Mouse (Mus musculus): Measurements from ENCODE around the gene Gstp1. TPM values are rescaled to one million over a fixed set of nuclear protein-coding genes. Genes with fewer than 3 reads are reported as not detected.

Gene Gstp1
- polyA plus RNA-seq, 1 experiment from 2014 or later: 1,107 TPM

DNA sequence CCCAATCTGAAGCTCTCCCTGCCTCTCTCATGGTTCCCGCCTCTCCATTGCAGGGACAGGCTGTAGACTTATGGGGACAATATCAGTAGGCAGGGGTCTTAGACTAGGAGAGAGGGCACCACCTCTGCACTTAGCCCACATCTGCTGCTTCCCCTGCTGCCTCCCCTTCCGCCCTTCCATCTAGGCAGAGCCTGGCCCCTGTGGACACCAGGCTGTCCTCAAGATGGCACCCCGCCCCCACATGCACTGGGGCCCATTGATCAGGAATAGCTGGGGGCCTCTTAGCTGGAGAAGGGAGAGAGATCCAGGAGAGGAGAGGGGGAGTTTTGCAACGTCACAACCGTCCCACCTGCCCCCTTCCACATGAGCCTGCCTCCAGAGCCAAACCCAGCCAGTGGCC lies 45.4 kb downstream of the Gstp1 start, which contains the start of gene Tbx10:
Gene Tbx10 (plus strand): TSS at position 337 of the 400 bp plus-strand sequence.
- H3K9me3 ChIP-seq (ENCODE audit: control insufficient read depth, low read length): no peaks in the 10 kb centered on the region
- no peaks in the 10 kb centered on the region; the same call in 1 of the 2 replicates for H3K36me3 ChIP-seq (ENCODE audit: control insufficient read depth, insufficient read depth, low read length)
- 64% methylated on average over 5 of the region's 5 CpGs for WGBS
- H3K27ac ChIP-seq (ENCODE audit: low read length): no peak within 1 kb of the TSS
- no peaks in the 10 kb centered on the region for H3K27me3 ChIP-seq (replicated peaks; ENCODE audit: control insufficient read depth, insufficient read depth, low read length)
- peaks cover 6% of the 10 kb centered on the region for H3K4me1 ChIP-seq (ENCODE audit: control insufficient read depth, insufficient read depth, low read length)
- no peak within 1 kb of the TSS for H3K4me2 ChIP-seq (ENCODE audit: low read depth, low read length)
- no peak for ATAC-seq
- peak within 1 kb of the TSS; percentile 38; the same call in 1 of the 2 replicates for H3K9ac ChIP-seq (ENCODE audit: low read depth, low read length)
- no peak within 1 kb of the TSS for H3K4me3 ChIP-seq (ENCODE audit: low read length)

DNA sequence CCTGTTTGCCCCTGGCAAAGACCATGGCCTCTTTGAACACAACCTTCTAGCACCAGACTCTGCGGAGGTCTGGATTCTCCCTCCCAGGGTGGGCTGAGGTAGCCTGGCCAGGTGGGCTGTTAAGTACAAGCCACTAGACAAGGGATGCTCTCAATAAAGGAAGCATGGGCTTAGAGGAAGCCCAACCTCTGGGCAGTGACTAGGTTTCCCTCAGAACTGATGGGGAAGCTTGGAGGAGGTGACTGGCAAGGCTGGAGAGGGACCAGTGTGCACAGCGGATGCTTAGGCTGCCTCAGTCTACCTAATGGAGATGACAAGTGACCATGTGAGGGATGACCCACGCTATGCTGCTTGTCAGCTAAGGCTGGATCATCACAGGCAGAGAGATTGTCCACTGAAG lies 45.8 kb downstream of the Gstp1 start:
- Histone ChIP-seq H3K36me3 (ENCODE audit: control insufficient read depth, insufficient read depth, low read length) (no peaks in the 10 kb centered on the region; the same call in 1 of the 2 replicates), H3K27ac (ENCODE audit: low read length) (no peak overlapping the region), H3K4me3 (ENCODE audit: low read length) (no peak overlapping the region), H3K9ac (ENCODE audit: low read depth, low read length) (no peak overlapping the region), H3K27me3 (replicated peaks; ENCODE audit: control insufficient read depth, insufficient read depth, low read length) (no peaks in the 10 kb centered on the region), H3K4me2 (ENCODE audit: low read depth, low read length) (no peak overlapping the region), H3K9me3 (ENCODE audit: control insufficient read depth, low read length) (no peaks in the 10 kb centered on the region), H3K4me1 (ENCODE audit: control insufficient read depth, insufficient read depth, low read length) (peaks cover 10% of the 10 kb centered on the region)
- 84% methylated on average over 3 of the region's 3 CpGs for WGBS
- ATAC-seq: no peak

GRCm38 (mm10) chr19:3991562-3991961 lies 46.2 kb downstream of the Gstp1 start:
- peaks cover 14% of the 10 kb centered on the region for H3K4me1 ChIP-seq (ENCODE audit: control insufficient read depth, insufficient read depth, low read length)
- no peak overlapping the region for H3K9ac ChIP-seq (ENCODE audit: low read depth, low read length)
- no peaks in the 10 kb centered on the region; the same call in 1 of the 2 replicates for H3K36me3 ChIP-seq (ENCODE audit: control insufficient read depth, insufficient read depth, low read length)
- WGBS: 94% methylated on average over 3 of the region's 3 CpGs
- no peak overlapping the region for H3K4me2 ChIP-seq (ENCODE audit: low read depth, low read length)
- no peak overlapping the region for H3K4me3 ChIP-seq (ENCODE audit: low read length)
- no peak for ATAC-seq
- H3K9me3 ChIP-seq (ENCODE audit: control insufficient read depth, low read length): no peaks in the 10 kb centered on the region
- H3K27ac ChIP-seq (ENCODE audit: low read length): no peak overlapping the region
- H3K27me3 ChIP-seq (replicated peaks; ENCODE audit: control insufficient read depth, insufficient read depth, low read length): no peaks in the 10 kb centered on the region

GRCm38 (mm10) chr19:3990804-3991203 lies 47.0 kb downstream of the Gstp1 start:
- no peaks in the 10 kb centered on the region; the same call in 1 of the 2 replicates for H3K36me3 ChIP-seq (ENCODE audit: control insufficient read depth, insufficient read depth, low read length)
- H3K9me3 ChIP-seq (ENCODE audit: control insufficient read depth, low read length): no peaks in the 10 kb centered on the region
- H3K4me2 ChIP-seq (ENCODE audit: low read depth, low read length): no peak overlapping the region
- H3K9ac ChIP-seq (ENCODE audit: low read depth, low read length): no peak overlapping the region
- no peak overlapping the region for H3K27ac ChIP-seq (ENCODE audit: low read length)
- no peaks in the 10 kb centered on the region for H3K27me3 ChIP-seq (replicated peaks; ENCODE audit: control insufficient read depth, insufficient read depth, low read length)
- H3K4me3 ChIP-seq (ENCODE audit: low read length): no peak overlapping the region
- 42% methylated on average over 6 of the region's 6 CpGs for WGBS
- H3K4me1 ChIP-seq (ENCODE audit: control insufficient read depth, insufficient read depth, low read length): peaks cover 22% of the 10 kb centered on the region
- ATAC-seq: no peak

DNA sequence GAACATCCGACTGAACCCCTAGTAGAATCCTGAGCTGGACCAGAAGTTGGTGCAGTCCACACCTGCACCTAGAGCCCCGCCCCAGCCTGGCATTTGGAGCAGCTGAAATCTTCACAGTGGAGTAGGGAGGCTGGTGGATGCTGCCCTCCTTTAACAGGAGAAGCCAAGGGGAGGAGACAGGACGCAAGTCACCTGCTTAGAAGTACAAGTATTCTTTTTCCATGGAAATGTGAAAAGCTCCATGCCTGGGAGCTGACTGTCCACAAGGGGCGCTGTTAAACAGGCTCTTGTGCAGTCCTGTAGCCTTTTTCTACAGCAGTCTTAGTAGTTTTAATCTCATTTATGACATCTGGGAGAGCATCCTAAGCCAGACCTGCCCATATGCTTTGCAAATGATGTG lies 49.0 kb downstream of the Gstp1 start:
- no peaks in the 10 kb centered on the region for H3K9me3 ChIP-seq (ENCODE audit: control insufficient read depth, low read length)
- no peak for ATAC-seq
- no peak overlapping the region for H3K4me2 ChIP-seq (ENCODE audit: low read depth, low read length)
- peaks cover 24% of the 10 kb centered on the region for H3K4me1 ChIP-seq (ENCODE audit: control insufficient read depth, insufficient read depth, low read length)
- H3K27ac ChIP-seq (ENCODE audit: low read length): no peak overlapping the region
- no peak overlapping the region for H3K4me3 ChIP-seq (ENCODE audit: low read length)
- no peaks in the 10 kb centered on the region; the same call in 1 of the 2 replicates for H3K36me3 ChIP-seq (ENCODE audit: control insufficient read depth, insufficient read depth, low read length)
- no peaks in the 10 kb centered on the region for H3K27me3 ChIP-seq (replicated peaks; ENCODE audit: control insufficient read depth, insufficient read depth, low read length)
- no peak overlapping the region for H3K9ac ChIP-seq (ENCODE audit: low read depth, low read length)
- WGBS: 91% methylated on average over 4 of the region's 4 CpGs

GRCm38 (mm10) chr19:3988066-3988465 lies 49.7 kb downstream of the Gstp1 start:
- ATAC-seq: no peak
- Histone ChIP-seq H3K9ac (ENCODE audit: low read depth, low read length) (no peak overlapping the region), H3K27ac (ENCODE audit: low read length) (no peak overlapping the region), H3K9me3 (ENCODE audit: control insufficient read depth, low read length) (no peaks in the 10 kb centered on the region), H3K27me3 (replicated peaks; ENCODE audit: control insufficient read depth, insufficient read depth, low read length) (no peaks in the 10 kb centered on the region), H3K4me3 (ENCODE audit: low read length) (no peak overlapping the region), H3K4me1 (ENCODE audit: control insufficient read depth, insufficient read depth, low read length) (peaks cover 24% of the 10 kb centered on the region), H3K4me2 (ENCODE audit: low read depth, low read length) (no peak overlapping the region), H3K36me3 (ENCODE audit: control insufficient read depth, insufficient read depth, low read length) (no peaks in the 10 kb centered on the region; the same call in 1 of the 2 replicates)
- WGBS: 87% methylated on average over 14 of the region's 14 CpGs

- H3K4me3 ChIP-seq (ENCODE audit: low read length): peak within 1 kb of the TSS; percentile 32
- 8% methylated on average over 8 of the region's 8 CpGs for WGBS
- H3K9me3 ChIP-seq (ENCODE audit: control insufficient read depth, low read length): no peaks in the 10 kb centered on the region
Measured at GRCm38 (mm10) chr19:3986334-3986733, 51.5 kb downstream of the Gstp1 start, which contains the start of gene Acy3. Acy3 (plus strand) TSS chr19:3986570.

More at GRCm38 (mm10) chr19:3986334-3986733, 51.5 kb downstream of the Gstp1 start, which contains the start of gene Acy3:
- H3K36me3 ChIP-seq (ENCODE audit: control insufficient read depth, insufficient read depth, low read length): no peaks in the 10 kb centered on the region; the same call in 1 of the 2 replicates
- peak within 1 kb of the TSS; percentile 30 for H3K4me2 ChIP-seq (ENCODE audit: low read depth, low read length)
- peaks cover 19% of the 10 kb centered on the region for H3K4me1 ChIP-seq (ENCODE audit: control insufficient read depth, insufficient read depth, low read length)
- no peaks in the 10 kb centered on the region for H3K27me3 ChIP-seq (replicated peaks; ENCODE audit: control insufficient read depth, insufficient read depth, low read length)
- ATAC-seq: peak; percentile 90
- peak within 1 kb of the TSS; percentile 58 for H3K27ac ChIP-seq (ENCODE audit: low read length)
- peak within 1 kb of the TSS; percentile 63 for H3K9ac ChIP-seq (ENCODE audit: low read depth, low read length)

Other genes starting within 250 kb of the Gstp1 start
- 57.8 and 67.5 TPM in 2 replicates for gene Chka, start 186.2 kb downstream of the Gstp1 start, polyA plus RNA-seq (2015; fragmentation: Nextera tagmentation; extraction: Ambion mirVana)
- 73.3 and 84.5 TPM in 2 replicates for gene Tcirg1, start 130.9 kb downstream of the Gstp1 start, polyA plus RNA-seq (2015; fragmentation: Nextera tagmentation; extraction: Ambion mirVana)
- 412 and 424 TPM in 2 replicates for gene Ndufs8, start 125.2 kb downstream of the Gstp1 start, polyA plus RNA-seq (2015; fragmentation: Nextera tagmentation; extraction: Ambion mirVana)
- gene Aldh3b1, start 108.2 kb downstream of the Gstp1 start, polyA plus RNA-seq (2015; fragmentation: Nextera tagmentation; extraction: Ambion mirVana): 4.2 TPM in 2 replicates
- 27.0 and 29.8 TPM in 2 replicates for gene Unc93b1, start 102.8 kb downstream of the Gstp1 start, polyA plus RNA-seq (2015; fragmentation: Nextera tagmentation; extraction: Ambion mirVana)
- gene Aldh3b3, start 79.3 kb downstream of the Gstp1 start, polyA plus RNA-seq (2015; fragmentation: Nextera tagmentation; extraction: Ambion mirVana): not detected in 2 replicates
- gene Aldh3b2, start 65.7 kb downstream of the Gstp1 start, polyA plus RNA-seq (2015; fragmentation: Nextera tagmentation; extraction: Ambion mirVana): 0.61 and 1.2 TPM in 2 replicates
- 16.9 and 20.1 TPM in 2 replicates for gene Acy3, start 51.4 kb downstream of the Gstp1 start, polyA plus RNA-seq (2015; fragmentation: Nextera tagmentation; extraction: Ambion mirVana)
- 0.73 and 0.83 TPM in 2 replicates for gene Tbx10, start 45.2 kb downstream of the Gstp1 start, polyA plus RNA-seq (2015; fragmentation: Nextera tagmentation; extraction: Ambion mirVana)
- gene Nudt8, start 37.4 kb downstream of the Gstp1 start, polyA plus RNA-seq (2015; fragmentation: Nextera tagmentation; extraction: Ambion mirVana): 40.9 and 41.0 TPM in 2 replicates
- gene Gm49405, start 37.4 kb downstream of the Gstp1 start, polyA plus RNA-seq (2015; fragmentation: Nextera tagmentation; extraction: Ambion mirVana): 2.0 and 2.4 TPM in 2 replicates
- 2.4 and 3.4 TPM in 2 replicates for gene Doc2g, start 34.7 kb downstream of the Gstp1 start, polyA plus RNA-seq (2015; fragmentation: Nextera tagmentation; extraction: Ambion mirVana)
- gene Ndufv1, start 25.2 kb downstream of the Gstp1 start, polyA plus RNA-seq (2015; fragmentation: Nextera tagmentation; extraction: Ambion mirVana): 299 and 309 TPM in 2 replicates
- gene Gstp2, start 8.0 kb upstream of the Gstp1 start, polyA plus RNA-seq (2015; fragmentation: Nextera tagmentation; extraction: Ambion mirVana): 33.6 and 65.0 TPM in 2 replicates
- gene Gstp3, start 21.6 kb upstream of the Gstp1 start, polyA plus RNA-seq (2015; fragmentation: Nextera tagmentation; extraction: Ambion mirVana): 15.1 and 18.1 TPM in 2 replicates
- 2.1 and 3.1 TPM in 2 replicates for gene Cabp2, start 43.6 kb upstream of the Gstp1 start, polyA plus RNA-seq (2015; fragmentation: Nextera tagmentation; extraction: Ambion mirVana)
- gene Cdk2ap2, start 59.2 kb upstream of the Gstp1 start, polyA plus RNA-seq (2015; fragmentation: Nextera tagmentation; extraction: Ambion mirVana): 159 TPM in 2 replicates
- 17.5 and 19.7 TPM in 2 replicates for gene Pitpnm1, start 62.0 kb upstream of the Gstp1 start, polyA plus RNA-seq (2015; fragmentation: Nextera tagmentation; extraction: Ambion mirVana)
- 78.4 and 81.2 TPM in 2 replicates for gene Aip, start 87.9 kb upstream of the Gstp1 start, polyA plus RNA-seq (2015; fragmentation: Nextera tagmentation; extraction: Ambion mirVana)
- gene Gpr152, start 101.8 kb upstream of the Gstp1 start, polyA plus RNA-seq (2015; fragmentation: Nextera tagmentation; extraction: Ambion mirVana): 0.04 TPM in 1 of 2 replicates, not detected in the other
- 0.11 and 0.20 TPM in 2 replicates for gene Cabp4, start 106.0 kb upstream of the Gstp1 start, polyA plus RNA-seq (2015; fragmentation: Nextera tagmentation; extraction: Ambion mirVana)
- gene Coro1b, start 110.6 kb upstream of the Gstp1 start, polyA plus RNA-seq (2015; fragmentation: Nextera tagmentation; extraction: Ambion mirVana): 264 and 288 TPM in 2 replicates
- 5.8 and 6.7 TPM in 2 replicates for gene Ptprcap, start 115.6 kb upstream of the Gstp1 start, polyA plus RNA-seq (2015; fragmentation: Nextera tagmentation; extraction: Ambion mirVana)
- gene Rps6kb2, start 125.4 kb upstream of the Gstp1 start, polyA plus RNA-seq (2015; fragmentation: Nextera tagmentation; extraction: Ambion mirVana): 43.9 and 49.7 TPM in 2 replicates
- 1.3 and 1.4 TPM in 2 replicates for gene Carns1, start 137.5 kb upstream of the Gstp1 start, polyA plus RNA-seq (2015; fragmentation: Nextera tagmentation; extraction: Ambion mirVana)
- gene Tbc1d10c, start 153.3 kb upstream of the Gstp1 start, polyA plus RNA-seq (2015; fragmentation: Nextera tagmentation; extraction: Ambion mirVana): 3.6 and 4.0 TPM in 2 replicates
- 759 and 799 TPM in 2 replicates for gene Ppp1ca, start 154.1 kb upstream of the Gstp1 start, polyA plus RNA-seq (2015; fragmentation: Nextera tagmentation; extraction: Ambion mirVana)
- 31.7 and 34.2 TPM in 2 replicates for gene Rad9a, start 163.7 kb upstream of the Gstp1 start, polyA plus RNA-seq (2015; fragmentation: Nextera tagmentation; extraction: Ambion mirVana)
- gene Clcf1, start 176.3 kb upstream of the Gstp1 start, polyA plus RNA-seq (2015; fragmentation: Nextera tagmentation; extraction: Ambion mirVana): 5.9 TPM in 2 replicates
- gene AC109138.7, start 176.4 kb upstream of the Gstp1 start, polyA plus RNA-seq (2015; fragmentation: Nextera tagmentation; extraction: Ambion mirVana): not detected in 2 replicates
- 46.7 and 52.9 TPM in 2 replicates for gene Pold4, start 193.9 kb upstream of the Gstp1 start, polyA plus RNA-seq (2015; fragmentation: Nextera tagmentation; extraction: Ambion mirVana)
- 31.8 and 33.6 TPM in 2 replicates for gene Ssh3, start 231.2 kb upstream of the Gstp1 start, polyA plus RNA-seq (2015; fragmentation: Nextera tagmentation; extraction: Ambion mirVana)
- 4.1 and 4.6 TPM in 2 replicates for gene Ankrd13d, start 245.2 kb upstream of the Gstp1 start, polyA plus RNA-seq (2015; fragmentation: Nextera tagmentation; extraction: Ambion mirVana)